Mouse (Mus musculus): ENCODE results near the gene Ubl4b. TPM values are rescaled to one million over a fixed set of nuclear protein-coding genes. Genes with fewer than 3 reads are reported as not detected.

Gene Ubl4b
- polyA plus RNA-seq, 1 experiment: 0.26 TPM

- DNase-seq (ENCODE audit: extremely low spot score in 1 of 2, low spot score in 1 of 2): peak; percentile 91 to 92
Measured at GRCm38 (mm10) chr3:107528401-107529118, 26.3 kb downstream of the Ubl4b start.

- no peak for DNase-seq (ENCODE audit: extremely low spot score in 1 of 2, low spot score in 1 of 2)
Measured at GRCm38 (mm10) chr3:107524547-107524946, 30.3 kb downstream of the Ubl4b start.

- peak in 1 of 2 experiments; percentile 49 for DNase-seq (ENCODE audit: extremely low spot score in 1 of 2, low spot score in 1 of 2)
Measured at GRCm38 (mm10) chr3:107520931-107521330, 33.9 kb downstream of the Ubl4b start.

- peak in 1 of 2 experiments; percentile 87 for DNase-seq (ENCODE audit: extremely low spot score in 1 of 2, low spot score in 1 of 2)
Measured at GRCm38 (mm10) chr3:107517631-107518108, 37.2 kb downstream of the Ubl4b start, which contains the start of gene Slc6a17. Slc6a17 (minus strand) TSS chr3:107518018.

- DNase-seq (ENCODE audit: extremely low spot score in 1 of 2, low spot score in 1 of 2): peak in 1 of 2 experiments; percentile 61
Measured at GRCm38 (mm10) chr3:107516776-107517630, 37.9 kb downstream of the Ubl4b start.

GRCm38 (mm10) chr3:107515989-107516388 is 38.9 kb downstream of the Ubl4b start:
- DNase-seq (ENCODE audit: extremely low spot score in 1 of 2, low spot score in 1 of 2): peak in 1 of 2 experiments; percentile 75

GRCm38 (mm10) chr3:107511416-107511815 is 43.5 kb downstream of the Ubl4b start:
- no peak for DNase-seq (ENCODE audit: extremely low spot score in 1 of 2, low spot score in 1 of 2)

- peak in 1 of 2 experiments; percentile 68 for DNase-seq (ENCODE audit: extremely low spot score in 1 of 2, low spot score in 1 of 2)
Measured at GRCm38 (mm10) chr3:107508696-107509095, 46.2 kb downstream of the Ubl4b start.

- DNase-seq (ENCODE audit: extremely low spot score in 1 of 2, low spot score in 1 of 2): no peak
Measured at GRCm38 (mm10) chr3:107507966-107508365, 46.9 kb downstream of the Ubl4b start.

GRCm38 (mm10) chr3:107506531-107506930 is 48.3 kb downstream of the Ubl4b start:
- DNase-seq (ENCODE audit: extremely low spot score in 1 of 2, low spot score in 1 of 2): no peak

GRCm38 (mm10) chr3:107505464-107506367 is 49.2 kb downstream of the Ubl4b start:
- DNase-seq (ENCODE audit: extremely low spot score in 1 of 2, low spot score in 1 of 2): peak in 1 of 2 experiments; percentile 73

- no peak for DNase-seq (ENCODE audit: extremely low spot score in 1 of 2, low spot score in 1 of 2)
Measured at GRCm38 (mm10) chr3:107504542-107504941, 50.3 kb downstream of the Ubl4b start.

GRCm38 (mm10) chr3:107503716-107504115 is 51.2 kb downstream of the Ubl4b start:
- DNase-seq (ENCODE audit: extremely low spot score in 1 of 2, low spot score in 1 of 2): no peak

Other genes with a start within 250 kb of the Ubl4b start
- 5.3 and 5.9 TPM in 2 replicates for gene Rbm15, start 221.4 kb downstream of the Ubl4b start, polyA plus RNA-seq (2012; rRNA removed)
- 45.5 and 50.1 TPM in 2 replicates for gene Kcnc4, start 95.5 kb downstream of the Ubl4b start, polyA plus RNA-seq (2012; rRNA removed)
- gene Slc6a17, start 37.1 kb downstream of the Ubl4b start, polyA plus RNA-seq (2012; rRNA removed): 182 and 214 TPM in 2 replicates
- 8.1 and 8.6 TPM in 2 replicates for gene Alx3, start 40.0 kb upstream of the Ubl4b start, polyA plus RNA-seq (2012; rRNA removed)
- not detected in 2 replicates for gene Gm10961, start 76.2 kb upstream of the Ubl4b start, polyA plus RNA-seq (2012; rRNA removed)
- 74.4 and 79.2 TPM in 2 replicates for gene Strip1, start 76.6 kb upstream of the Ubl4b start, polyA plus RNA-seq (2012; rRNA removed)
- gene Ahcyl1, start 141.5 kb upstream of the Ubl4b start, polyA plus RNA-seq (2012; rRNA removed): 321 TPM in 2 replicates
- 14.1 and 14.5 TPM in 2 replicates for gene Csf1, start 205.4 kb upstream of the Ubl4b start, polyA plus RNA-seq (2012; rRNA removed)